Mouse (Mus musculus): ENCODE measurements around the gene Ncapg2.

The Ncapg2 gene

GRCm38 (mm10) chr12:116442184-116442583, 37.0 kb downstream of the Ncapg2 start:
- no peak for DNase-seq (ENCODE audit: low read depth, low spot score)

- DNase-seq (ENCODE audit: low read depth, low spot score): no peak
These were observed 44.3 kb downstream of the Ncapg2 start for GRCm38 (mm10) chr12:116449536-116449935.

DNA sequence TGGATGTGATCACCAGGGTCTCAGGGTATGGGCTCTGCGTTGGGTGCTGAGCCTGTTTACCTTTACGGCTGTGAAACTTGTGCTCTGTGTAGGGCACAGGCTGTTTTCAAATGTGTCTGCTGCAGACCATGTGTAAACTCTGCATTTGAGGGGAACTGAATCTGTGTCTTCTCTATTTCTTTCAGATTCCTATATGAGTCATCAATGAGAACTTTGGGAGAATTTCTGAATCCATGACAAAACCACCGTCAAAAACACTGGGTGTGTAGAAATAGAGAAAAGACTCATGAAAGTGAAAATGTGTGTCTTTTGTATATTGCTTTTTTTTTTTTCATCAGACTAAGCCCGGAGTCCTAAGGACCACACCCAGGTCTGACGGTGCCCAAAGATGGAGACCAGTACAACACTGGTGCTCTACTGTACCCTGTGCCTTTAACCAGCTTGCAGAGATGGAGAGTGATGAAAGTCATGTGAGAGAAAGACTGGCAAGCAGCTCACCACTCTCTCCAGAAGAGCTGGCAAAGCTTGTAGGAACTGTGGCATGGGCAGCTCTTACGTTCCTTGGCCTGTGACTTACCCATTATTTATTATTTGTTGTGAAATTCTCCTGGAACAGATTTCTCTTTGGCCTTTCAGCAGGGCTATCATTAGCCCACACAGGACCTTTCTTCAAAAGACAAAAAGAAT, 55.3 kb downstream of the Ncapg2 start:
- no peak for DNase-seq (ENCODE audit: low read depth, low spot score)

DNA sequence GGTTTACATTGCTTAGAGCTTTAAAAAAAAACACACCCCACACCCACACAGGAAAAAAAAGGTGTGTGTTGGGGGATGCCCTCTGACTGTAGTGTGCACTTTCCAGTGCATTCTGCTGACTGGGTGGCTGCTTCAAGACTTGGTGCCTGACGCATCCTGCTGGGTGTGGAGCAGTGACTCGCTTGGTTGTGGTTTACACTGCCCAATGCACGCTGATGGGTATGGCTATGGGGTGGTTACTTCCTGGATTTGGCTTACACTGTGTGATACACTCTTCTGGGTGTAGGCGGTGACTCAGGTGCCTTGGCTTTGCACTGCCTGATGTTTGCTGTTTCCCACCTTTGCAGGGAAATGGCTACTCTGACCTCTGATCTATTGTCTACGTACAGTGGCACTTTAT, 61.8 kb downstream of the Ncapg2 start:
- no peak for DNase-seq (ENCODE audit: low read depth, low spot score)

GRCm38 (mm10) chr12:116468348-116468747, 63.1 kb downstream of the Ncapg2 start:
- DNase-seq (ENCODE audit: low read depth, low spot score): no peak

GRCm38 (mm10) chr12:116469096-116469495, 63.9 kb downstream of the Ncapg2 start:
- DNase-seq (ENCODE audit: low read depth, low spot score): no peak

DNA sequence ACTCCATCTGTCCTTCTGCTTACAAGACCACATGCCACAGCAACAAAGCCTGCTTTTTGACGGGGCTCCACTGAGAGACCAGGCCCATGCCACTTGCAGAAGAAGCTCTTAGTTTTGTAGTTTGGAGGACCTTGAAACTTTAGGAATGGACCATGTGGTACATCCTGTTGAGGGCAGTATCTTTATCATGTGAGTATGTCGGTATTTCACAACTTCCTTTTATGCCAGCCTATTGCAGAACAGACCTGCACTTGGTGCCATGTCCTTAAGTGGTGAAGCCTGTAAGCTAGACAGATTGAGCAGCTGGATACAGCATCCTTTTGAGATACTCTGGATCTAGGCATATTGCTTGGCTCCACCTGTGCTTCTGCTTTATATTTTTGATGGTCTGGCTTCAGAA, 68.1 kb downstream of the Ncapg2 start:
- DNase-seq (ENCODE audit: low read depth, low spot score): no peak

- DNase-seq (ENCODE audit: low read depth, low spot score): no peak
These were observed 68.6 kb downstream of the Ncapg2 start for GRCm38 (mm10) chr12:116473761-116474160.

DNA sequence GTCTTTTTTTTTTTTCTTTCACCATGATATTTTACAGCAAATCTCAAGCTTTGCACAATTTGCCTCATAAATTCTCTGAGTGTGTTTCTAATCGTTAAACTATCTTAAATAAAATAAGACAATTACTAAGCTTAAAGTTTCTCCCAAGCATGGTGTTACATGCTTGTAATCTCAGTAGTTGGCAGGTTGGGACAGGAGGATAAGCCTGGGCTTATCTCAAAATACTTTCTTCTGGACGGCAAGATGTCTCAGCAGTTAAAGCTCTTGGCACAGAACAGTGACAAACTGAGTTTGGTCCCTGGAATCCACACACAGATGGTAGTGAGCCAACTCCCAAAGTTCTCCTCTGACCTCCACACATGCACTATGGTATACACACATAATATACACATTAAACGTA, 69.5 kb downstream of the Ncapg2 start:
- DNase-seq (ENCODE audit: low read depth, low spot score): no peak

GRCm38 (mm10) chr12:116478771-116479170, 73.6 kb downstream of the Ncapg2 start:
- no peak for DNase-seq (ENCODE audit: low read depth, low spot score)

- DNase-seq (ENCODE audit: low read depth, low spot score): no peak
These were observed 76.7 kb downstream of the Ncapg2 start for GRCm38 (mm10) chr12:116481921-116482320.

GRCm38 (mm10) chr12:116483581-116483980, 78.4 kb downstream of the Ncapg2 start:
- DNase-seq (ENCODE audit: low read depth, low spot score): no peak

GRCm38 (mm10) chr12:116484991-116485390, 79.8 kb downstream of the Ncapg2 start:
- no peak for DNase-seq (ENCODE audit: low read depth, low spot score)

- peak; percentile 85 for DNase-seq (ENCODE audit: low read depth, low spot score)
These were observed 80.6 kb downstream of the Ncapg2 start, which contains the start of gene Ptprn2 for GRCm38 (mm10) chr12:116485591-116486403. Gene Ptprn2, plus strand, starts transcription at chr12:116485720.

DNA sequence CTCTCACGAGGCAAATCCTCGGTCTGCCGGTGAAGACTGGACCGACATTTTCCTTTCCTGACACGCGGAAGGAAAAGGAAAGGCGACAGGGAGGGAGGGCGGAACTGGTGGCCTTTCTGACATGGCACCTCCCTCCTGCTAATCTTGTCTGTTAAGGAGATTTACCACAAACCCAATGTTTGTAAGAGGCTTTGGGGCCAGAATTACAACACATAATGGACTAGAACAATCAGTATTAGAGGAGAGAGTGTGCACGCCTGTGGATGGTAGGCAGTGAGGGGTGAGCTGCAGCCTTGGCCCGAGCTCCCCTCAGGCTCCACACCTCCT, 81.2 kb downstream of the Ncapg2 start:
- peak; percentile 4 for DNase-seq (ENCODE audit: low read depth, low spot score)

DNA sequence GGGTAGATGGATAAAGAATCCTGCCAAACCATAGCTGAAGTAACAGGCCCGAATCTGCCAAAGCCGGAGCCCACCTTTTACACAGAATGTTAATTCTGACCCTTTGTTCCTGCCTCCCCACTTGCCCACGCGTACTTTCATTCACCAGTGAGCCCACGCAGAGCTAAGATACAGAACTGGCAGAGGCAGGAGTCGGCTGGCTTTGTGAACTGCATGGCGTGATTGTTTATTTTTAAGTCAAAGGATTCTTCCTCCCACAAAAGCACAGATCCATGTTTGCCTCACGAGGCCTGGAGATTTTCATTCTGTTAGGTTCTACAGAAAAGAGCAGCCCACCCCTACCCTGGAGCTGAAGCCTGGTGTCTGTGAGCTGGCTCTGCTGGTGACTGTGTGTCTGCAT, 83.6 kb downstream of the Ncapg2 start:
- DNase-seq (ENCODE audit: low read depth, low spot score): no peak

DNA sequence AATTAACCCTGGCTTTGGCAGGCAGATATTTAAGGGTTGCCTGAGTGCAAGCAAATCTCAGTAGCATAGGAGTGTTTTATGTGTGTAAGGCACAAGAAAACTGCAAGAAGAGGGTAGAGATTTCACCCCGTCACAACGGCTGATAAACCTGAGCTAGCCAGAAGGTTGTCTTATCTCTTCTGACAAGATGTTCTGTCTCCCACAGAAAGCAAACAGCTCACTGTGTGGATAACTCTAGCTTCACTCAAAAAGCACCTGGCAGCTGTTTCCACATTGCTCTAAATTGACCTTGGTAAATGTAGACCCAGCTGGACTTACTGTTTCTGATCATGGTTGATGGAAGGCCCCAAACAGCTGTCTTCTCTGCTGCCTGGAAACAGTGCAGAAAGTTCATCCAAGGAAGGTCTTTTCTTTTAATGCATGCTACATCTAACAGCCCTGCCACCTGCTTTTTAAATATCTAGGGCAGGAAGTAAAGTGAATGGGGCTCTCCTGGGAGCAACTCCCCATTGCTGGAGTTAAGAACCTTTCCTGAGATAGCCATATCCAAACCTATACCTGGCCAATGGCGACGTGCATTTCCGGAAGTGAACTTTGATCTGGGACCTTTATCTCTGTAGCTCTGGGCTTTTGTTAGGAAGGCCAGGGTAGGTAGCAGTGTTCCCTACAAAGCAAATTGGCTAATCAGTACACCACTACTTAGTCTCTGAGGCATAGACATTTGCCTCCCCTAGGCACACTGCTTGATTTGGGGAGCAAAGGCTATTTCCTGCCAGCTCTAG, 85.6 kb downstream of the Ncapg2 start:
- no peak for DNase-seq (ENCODE audit: low read depth, low spot score)

GRCm38 (mm10) chr12:116498666-116499065, 93.5 kb downstream of the Ncapg2 start:
- DNase-seq (ENCODE audit: low read depth, low spot score): no peak

GRCm38 (mm10) chr12:116500652-116501051, 95.5 kb downstream of the Ncapg2 start:
- DNase-seq (ENCODE audit: low read depth, low spot score): no peak

DNA sequence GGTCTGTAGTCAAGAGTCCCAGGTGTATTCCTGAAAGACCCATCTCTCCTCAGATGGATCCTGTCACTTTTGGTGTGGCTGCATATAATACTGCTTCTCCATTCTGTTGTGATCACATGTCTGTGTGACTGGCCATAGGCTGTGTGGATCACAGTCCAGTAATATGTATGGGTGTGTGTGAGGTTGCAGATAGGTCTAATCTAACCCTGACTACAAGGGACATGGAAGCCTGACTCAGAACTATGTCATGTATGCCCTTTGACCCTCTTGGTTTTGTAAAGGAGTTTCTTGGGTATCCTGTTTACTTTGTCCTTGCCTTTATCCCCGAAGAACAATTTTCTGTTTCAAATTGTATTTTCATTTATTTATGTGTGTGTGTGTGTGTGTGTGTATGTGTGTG, 107.3 kb downstream of the Ncapg2 start:
- no peak for DNase-seq (ENCODE audit: low read depth, low spot score)
